Mouse (Mus musculus): ENCODE data around the gene Bex6. TPM values are rescaled to one million over a fixed set of nuclear protein-coding genes. Genes with fewer than 3 reads are reported as not detected.
"Not testable (repeated sequence)": the region's sequence is repeated elsewhere in the genome, so short reads cannot be mapped to it uniquely, and the experiment has no call there.

Gene Bex6
- polyA plus RNA-seq, 1 experiment from 2014 or later = not detected

- H3K9me3 ChIP-seq; H3K9ac ChIP-seq (replicated peaks); H3K4me1 ChIP-seq (replicated peaks); ATAC-seq; H3K4me2 ChIP-seq (replicated peaks); H3K27ac ChIP-seq; H3K27me3 ChIP-seq; H3K4me3 ChIP-seq (replicated peaks): not testable (repeated sequence)
- WGBS = 89% methylated on average over 3 of the region's 3 CpGs
- H3K36me3 ChIP-seq = peaks cover 47% of the 10 kb centered on the region
Measured at GRCm38 (mm10) chr16:32232050-32232449, 52.4 kb downstream of the Bex6 start.

Other genes starting within 250 kb of the Bex6 start
- gene Pigz, start 246.0 kb upstream of the Bex6 start, polyA plus RNA-seq (2015; fragmentation: Nextera tagmentation; extraction: Ambion mirVana) = 2.5 and 3.3 TPM in 2 replicates
- gene 0610012G03Rik, start 231.3 kb upstream of the Bex6 start, polyA plus RNA-seq (2015; fragmentation: Nextera tagmentation; extraction: Ambion mirVana) = 100 and 104 TPM in 2 replicates
- 118 and 122 TPM in 2 replicates for gene Ncbp2, start 231.3 kb upstream of the Bex6 start, polyA plus RNA-seq (2015; fragmentation: Nextera tagmentation; extraction: Ambion mirVana)
- gene Senp5, start 176.5 kb upstream of the Bex6 start, polyA plus RNA-seq (2015; fragmentation: Nextera tagmentation; extraction: Ambion mirVana) = 19.0 and 20.6 TPM in 2 replicates
- 41.9 and 43.6 TPM in 2 replicates for gene Pak2, start 100.5 kb upstream of the Bex6 start, polyA plus RNA-seq (2015; fragmentation: Nextera tagmentation; extraction: Ambion mirVana)
- gene Pigx, start 80.1 kb upstream of the Bex6 start, polyA plus RNA-seq (2015; fragmentation: Nextera tagmentation; extraction: Ambion mirVana) = 149 and 153 TPM in 2 replicates
- gene Cep19, start 80.0 kb upstream of the Bex6 start, polyA plus RNA-seq (2015; fragmentation: Nextera tagmentation; extraction: Ambion mirVana) = 45.6 and 46.9 TPM in 2 replicates
- gene Nrros, start 14.2 kb upstream of the Bex6 start, polyA plus RNA-seq (2015; fragmentation: Nextera tagmentation; extraction: Ambion mirVana) = 5.9 and 7.1 TPM in 2 replicates
- 8.3 and 8.4 TPM in 2 replicates for gene Fbxo45, start 67.3 kb downstream of the Bex6 start, polyA plus RNA-seq (2015; fragmentation: Nextera tagmentation; extraction: Ambion mirVana)
- gene Wdr53, start 67.4 kb downstream of the Bex6 start, polyA plus RNA-seq (2015; fragmentation: Nextera tagmentation; extraction: Ambion mirVana) = 15.6 and 16.2 TPM in 2 replicates
- 0.14 and 0.15 TPM in 2 replicates for gene Smco1, start 91.6 kb downstream of the Bex6 start, polyA plus RNA-seq (2015; fragmentation: Nextera tagmentation; extraction: Ambion mirVana)
- gene Rnf168, start 97.6 kb downstream of the Bex6 start, polyA plus RNA-seq (2015; fragmentation: Nextera tagmentation; extraction: Ambion mirVana) = 26.9 and 29.7 TPM in 2 replicates
- 28.5 and 33.1 TPM in 2 replicates for gene Ubxn7, start 152.4 kb downstream of the Bex6 start, polyA plus RNA-seq (2015; fragmentation: Nextera tagmentation; extraction: Ambion mirVana)
- gene Tm4sf19, start 220.7 kb downstream of the Bex6 start, polyA plus RNA-seq (2015; fragmentation: Nextera tagmentation; extraction: Ambion mirVana) = not detected in 2 replicates
- gene Tctex1d2, start 239.9 kb downstream of the Bex6 start, polyA plus RNA-seq (2015; fragmentation: Nextera tagmentation; extraction: Ambion mirVana) = 30.1 and 38.8 TPM in 2 replicates